Mouse (Mus musculus): ENCODE results near the gene Ung. TPM values are rescaled to one million over a fixed set of nuclear protein-coding genes. Genes with fewer than 3 reads are reported as not detected.

Gene Ung
- total RNA-seq, 2 experiments from 2014 or later, result 9.2 to 10.5 TPM

DNA sequence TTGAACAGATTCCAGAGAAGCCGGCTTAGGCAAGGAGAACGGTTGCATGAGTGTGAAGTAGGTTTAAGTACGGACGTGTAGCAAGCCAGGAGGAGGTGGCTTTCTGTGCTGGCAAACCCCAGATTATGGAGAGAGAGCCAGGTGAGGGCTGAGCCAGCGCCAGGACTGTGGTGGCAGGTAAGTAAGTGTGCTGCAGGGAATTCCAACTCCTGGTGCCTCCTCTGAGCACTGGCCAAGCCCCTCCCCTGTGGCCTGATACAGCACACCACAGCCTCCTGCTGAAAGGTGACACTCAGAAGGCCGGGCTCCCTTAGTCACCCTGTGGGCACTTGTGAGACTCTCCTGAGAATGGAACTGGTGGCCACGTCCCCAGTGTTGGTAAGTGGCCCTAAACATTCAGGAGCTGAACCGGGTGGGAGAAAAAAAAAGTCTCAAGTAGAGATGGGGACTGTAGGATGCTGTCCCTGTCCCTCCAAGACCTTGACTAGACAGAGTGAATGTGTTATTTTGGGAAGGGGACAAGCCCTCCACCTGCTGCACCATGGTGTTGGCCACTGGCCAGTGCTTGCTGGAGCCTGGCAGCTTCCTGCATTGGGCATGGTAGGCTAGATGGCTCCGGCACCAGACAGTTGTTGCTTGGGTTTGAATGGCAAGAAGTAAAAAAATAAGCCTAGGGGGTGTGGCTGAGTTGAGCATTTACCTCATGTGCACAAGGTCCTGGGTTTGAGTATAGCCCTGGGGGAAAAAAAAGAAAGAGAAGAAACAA is 25.2 kb downstream of the Ung start:
- DNase-seq, result peak; percentile 88
- peak overlapping the region; percentile 88 for H3K27ac ChIP-seq
- peak overlapping the region; percentile 49 for H3K4me3 ChIP-seq
- intact Hi-C loops (cut with DNase I), result no loop called here
- TF ChIP-seq CTCF (IDR thresholded peaks at IDR 0.05), result no peak

DNA sequence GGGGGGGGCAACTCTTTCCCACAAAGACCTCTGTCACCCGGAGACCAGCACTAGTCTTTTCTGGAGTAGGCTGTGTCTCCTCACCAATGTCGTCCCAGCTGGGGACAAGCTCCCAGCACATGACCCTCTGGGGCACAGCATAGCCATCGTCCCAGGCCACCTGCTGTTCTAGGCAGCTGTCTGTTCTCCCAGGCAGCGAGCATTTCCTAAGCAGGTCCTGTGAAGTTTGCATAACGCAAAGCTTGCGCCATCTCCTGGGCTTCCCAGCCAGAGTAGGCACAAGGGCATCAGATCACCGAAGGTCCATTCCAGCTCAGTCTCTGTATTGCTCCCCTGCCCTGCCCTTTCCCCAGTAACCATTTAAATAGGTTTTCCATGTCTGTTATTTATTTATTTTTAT is 27.1 kb downstream of the Ung start:
- TF ChIP-seq CTCF (IDR thresholded peaks at IDR 0.05), result no peak
- DNase-seq, result peak; percentile 68
- H3K4me3 ChIP-seq, result peak overlapping the region; percentile 26; the same call in 1 of the 2 replicates
- intact Hi-C loops (cut with DNase I), result no loop called here
- peak overlapping the region; percentile 88 for H3K27ac ChIP-seq

DNA sequence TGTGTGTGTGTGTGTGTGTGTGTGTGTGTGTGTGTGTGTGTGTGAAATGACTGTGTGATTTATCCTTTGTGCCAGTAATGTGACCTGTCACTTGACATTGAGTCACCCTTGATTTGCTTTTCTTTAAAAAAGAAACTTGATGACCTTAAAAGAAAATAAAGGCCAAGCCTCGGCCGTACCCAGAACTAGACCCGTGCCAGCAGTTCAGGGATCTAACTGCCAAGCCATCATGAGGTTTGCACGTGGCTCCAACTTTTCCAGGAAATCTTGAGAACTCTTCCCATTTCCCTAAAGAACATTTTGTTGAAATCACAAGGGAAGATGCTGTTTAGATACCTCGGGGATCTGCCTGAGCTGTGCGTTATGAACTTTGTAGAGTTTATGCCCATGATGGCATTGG is 31.2 kb downstream of the Ung start:
- TF ChIP-seq CTCF (IDR thresholded peaks at IDR 0.05), result no peak
- intact Hi-C loops (cut with DNase I), result no loop called here
- no peak overlapping the region for H3K4me3 ChIP-seq
- DNase-seq, result no peak
- H3K27ac ChIP-seq, result peak overlapping the region; percentile 78

DNA sequence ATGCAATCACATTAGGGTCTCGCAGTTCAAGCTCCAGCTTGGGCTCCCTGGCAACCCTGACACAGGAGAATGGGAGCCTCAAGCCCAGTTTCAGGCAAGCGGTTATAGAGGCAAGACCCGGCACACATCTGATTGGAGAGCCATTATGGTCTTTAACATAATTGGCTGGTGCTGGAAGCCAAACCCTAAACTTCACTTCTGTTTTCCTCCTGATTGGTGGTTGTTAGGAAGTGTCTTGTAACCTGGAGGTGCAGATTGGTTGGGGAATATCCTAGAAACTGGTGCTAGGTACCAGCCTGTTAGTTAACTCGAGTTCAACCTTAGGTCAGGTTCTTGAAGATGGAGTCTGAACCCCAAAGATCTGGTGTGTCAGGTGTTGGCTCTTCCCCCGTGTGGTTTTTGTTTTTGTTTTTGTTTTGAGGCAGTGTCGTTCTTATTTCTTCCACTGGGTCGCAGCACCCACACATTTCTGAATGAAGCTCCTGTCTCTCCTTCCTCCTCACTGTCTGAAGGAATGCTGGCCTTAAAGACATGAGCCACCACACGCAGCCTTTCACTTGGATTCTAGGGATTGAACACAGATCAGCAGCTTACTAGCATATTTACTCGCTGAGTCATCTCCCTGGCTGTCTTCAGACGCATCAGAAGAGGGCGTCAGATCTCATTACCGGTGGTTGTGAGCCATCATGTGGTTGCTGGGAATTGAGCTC is 32.1 kb downstream of the Ung start:
- Histone ChIP-seq H3K27ac (peak overlapping the region; percentile 78), H3K4me3 (no peak overlapping the region)
- DNase-seq, result no peak
- TF ChIP-seq CTCF (IDR thresholded peaks at IDR 0.05), result peak; percentile 32; the same call in 1 of the 2 replicates
- intact Hi-C loops (cut with DNase I), result no loop called here

DNA sequence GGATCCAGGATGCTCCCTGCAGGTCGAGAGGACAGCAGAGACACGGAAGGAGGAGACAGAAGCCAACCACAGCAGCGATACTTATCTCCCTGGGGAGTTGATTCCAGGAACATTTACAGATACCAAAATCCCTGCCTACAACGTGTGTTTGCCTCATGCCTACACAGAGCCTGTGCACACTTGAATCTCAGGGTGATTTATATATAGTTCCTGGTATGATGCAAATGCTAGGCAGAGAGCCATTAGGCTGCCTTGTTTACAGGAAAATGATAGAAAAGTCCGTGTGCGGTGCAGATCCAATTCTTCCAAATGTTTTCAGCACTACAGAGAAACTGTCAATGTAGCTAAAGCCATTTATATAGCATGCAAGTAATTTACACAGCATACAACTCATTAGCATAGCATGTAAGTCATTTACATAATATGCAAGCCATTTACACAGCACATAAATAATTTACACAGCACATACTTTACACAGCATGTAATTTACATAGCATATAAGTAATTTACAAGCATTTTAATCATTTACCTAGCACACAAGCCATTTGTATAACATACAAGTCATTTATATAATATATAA is 33.0 kb downstream of the Ung start:
- no peak for DNase-seq
- H3K27ac ChIP-seq, result peak overlapping the region; percentile 78
- H3K4me3 ChIP-seq, result no peak overlapping the region
- no peak for TF ChIP-seq CTCF (IDR thresholded peaks at IDR 0.05)
- intact Hi-C loops (cut with DNase I), result no loop called here

DNA sequence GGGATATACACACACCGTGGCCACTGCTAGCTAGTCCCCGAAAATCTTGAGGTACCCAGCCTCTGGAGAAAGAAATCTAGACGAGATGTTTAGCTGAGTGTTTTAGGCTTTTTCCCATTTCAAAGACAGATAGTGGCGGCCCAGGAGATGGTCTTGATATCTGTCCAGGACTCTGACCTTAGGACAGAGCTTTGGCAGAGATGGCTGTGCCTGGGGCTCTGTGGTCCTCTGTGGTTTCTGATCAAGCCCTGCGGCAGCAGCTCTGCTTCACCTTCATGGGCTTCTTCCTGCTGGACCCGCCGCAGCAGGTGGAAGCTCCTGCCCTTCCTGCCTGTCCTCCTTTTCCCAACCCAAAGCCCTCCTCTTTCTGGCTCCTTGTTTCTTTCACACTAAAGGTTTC is 40.2 kb downstream of the Ung start:
- Histone ChIP-seq H3K27ac (peak overlapping the region; percentile 6), H3K4me3 (no peak overlapping the region)
- DNase-seq, result no peak
- intact Hi-C loops (cut with DNase I), result loop anchor here (5.0 kb wide), 1 partner anchor 38 kb away; the partner anchor contains the start of gene Ung
- no peak for TF ChIP-seq CTCF (IDR thresholded peaks at IDR 0.05)

DNA sequence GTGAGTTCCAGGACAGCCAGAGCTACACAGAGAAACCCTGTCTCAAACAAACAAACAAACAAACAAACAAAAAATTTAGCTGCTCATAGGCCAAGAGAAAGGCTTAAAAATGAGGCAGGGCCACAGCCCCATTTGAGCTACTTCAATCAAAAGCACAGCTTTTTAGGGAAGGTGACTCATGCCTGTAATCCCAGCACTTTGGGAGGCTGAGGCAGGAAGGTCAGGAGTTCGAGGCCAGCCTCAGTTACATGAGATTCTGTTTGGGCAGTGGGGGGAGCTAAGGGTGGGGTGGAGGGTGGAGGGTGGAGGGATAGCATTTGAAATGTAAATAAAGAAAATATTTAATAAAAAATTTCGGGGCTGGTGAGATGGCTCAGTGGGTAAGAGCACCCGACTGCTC is 42.8 kb downstream of the Ung start:
- TF ChIP-seq CTCF (IDR thresholded peaks at IDR 0.05), result no peak
- no peak for DNase-seq
- H3K4me3 ChIP-seq, result no peak overlapping the region
- intact Hi-C loops (cut with DNase I), result loop anchor here (5.0 kb wide), 1 partner anchor 41 kb away; the partner anchor contains the start of gene Ung
- H3K27ac ChIP-seq, result no peak overlapping the region

DNA sequence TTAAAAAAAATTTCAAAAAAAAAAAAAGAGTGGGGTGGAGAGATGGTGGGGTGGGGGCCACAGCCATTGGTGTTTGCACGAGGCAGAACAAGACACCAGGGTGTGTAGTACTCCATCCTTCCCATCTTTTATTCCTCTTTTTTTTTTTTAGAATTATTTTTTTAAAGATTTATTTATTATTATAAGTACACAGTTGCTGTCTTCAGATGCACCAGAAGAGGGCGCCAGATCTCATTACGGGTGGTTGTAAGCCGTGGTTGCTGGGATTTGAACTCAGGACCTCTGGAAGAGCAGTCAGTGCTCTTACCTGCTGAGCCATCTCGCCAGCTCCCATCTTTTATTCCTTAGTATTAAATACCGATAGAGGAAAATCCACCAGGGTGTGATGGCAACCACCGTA is 43.3 kb downstream of the Ung start:
- intact Hi-C loops (cut with DNase I), result loop anchor here (5.0 kb wide), 1 partner anchor 41 kb away; the partner anchor contains the start of gene Ung
- Histone ChIP-seq H3K4me3 (no peak overlapping the region), H3K27ac (0 out of 2 replicates have a peak overlapping the region, but pooled peaks have one; percentile 92)
- peak; percentile 47; the same call in 1 of the 2 replicates for TF ChIP-seq CTCF (IDR thresholded peaks at IDR 0.05)
- no peak for DNase-seq

DNA sequence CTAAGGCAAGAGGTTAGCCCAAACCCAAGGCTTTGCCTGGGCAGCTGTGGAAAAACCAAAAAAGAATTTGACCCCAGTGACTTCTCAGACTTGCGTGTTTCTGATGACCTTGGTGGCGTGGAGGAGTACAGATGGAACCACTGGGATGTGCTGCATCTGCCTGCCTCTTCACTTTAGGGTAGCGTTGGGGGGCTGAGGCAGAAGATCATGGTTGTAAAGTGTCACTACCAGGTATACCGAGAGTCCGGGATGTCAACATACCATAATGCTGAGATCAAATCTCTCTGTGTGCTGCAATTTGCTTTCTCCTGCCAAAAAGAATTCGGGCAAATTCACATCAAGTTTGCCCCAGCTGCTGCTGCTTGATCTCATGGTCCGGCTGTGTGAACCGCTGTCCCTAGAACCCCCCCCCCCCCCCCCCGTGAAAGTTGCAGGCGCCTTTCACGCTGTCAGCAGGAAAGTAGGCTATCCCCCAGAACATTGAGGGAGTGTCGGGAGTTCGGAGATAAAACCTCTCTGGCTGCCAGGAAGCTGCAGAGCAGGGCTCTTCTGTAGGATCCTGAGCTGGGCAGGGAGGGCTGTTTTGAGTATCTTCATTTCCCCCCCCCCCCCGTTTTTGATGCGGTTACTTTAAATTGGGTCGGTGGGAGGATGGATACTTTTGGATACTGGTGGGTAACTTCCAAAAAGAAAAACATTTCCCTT is 43.8 kb downstream of the Ung start:
- peak overlapping the region; percentile 92; the same call in 1 of the 2 replicates for H3K27ac ChIP-seq
- intact Hi-C loops (cut with DNase I), result loop anchor here (5.0 kb wide), 1 partner anchor 42 kb away; the partner anchor contains the start of gene Ung
- 0 out of 2 replicates have a peak overlapping the region, but pooled peaks have one; percentile 15 for H3K4me3 ChIP-seq
- DNase-seq, result no peak
- no peak for TF ChIP-seq CTCF (IDR thresholded peaks at IDR 0.05)

DNA sequence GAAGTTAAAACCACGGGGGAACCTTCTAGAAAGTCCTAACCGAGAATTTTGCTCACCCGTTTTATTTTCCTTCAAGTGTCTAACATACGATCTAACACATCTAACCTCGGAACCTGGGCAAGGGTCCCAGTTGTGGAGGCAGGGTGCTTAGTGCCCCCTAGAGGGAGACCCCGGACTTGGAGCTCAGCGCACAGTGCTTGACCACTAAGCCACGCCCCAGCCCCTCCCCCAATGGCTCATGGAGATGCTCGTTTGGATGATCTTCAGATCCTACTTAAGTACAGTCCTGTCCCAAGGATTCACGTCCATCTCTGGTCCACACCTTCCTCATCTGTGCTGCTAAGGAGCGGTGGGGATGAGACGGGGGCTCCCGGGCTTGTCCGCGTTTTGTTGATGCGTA is 44.5 kb downstream of the Ung start:
- intact Hi-C loops (cut with DNase I), result loop anchor here (5.0 kb wide), 1 partner anchor 42 kb away; the partner anchor contains the start of gene Ung
- Histone ChIP-seq H3K27ac (peak overlapping the region; percentile 92), H3K4me3 (0 out of 2 replicates have a peak overlapping the region, but pooled peaks have one; percentile 15)
- peak; percentile 68 for DNase-seq
- TF ChIP-seq CTCF (IDR thresholded peaks at IDR 0.05), result peak; percentile 45

DNA sequence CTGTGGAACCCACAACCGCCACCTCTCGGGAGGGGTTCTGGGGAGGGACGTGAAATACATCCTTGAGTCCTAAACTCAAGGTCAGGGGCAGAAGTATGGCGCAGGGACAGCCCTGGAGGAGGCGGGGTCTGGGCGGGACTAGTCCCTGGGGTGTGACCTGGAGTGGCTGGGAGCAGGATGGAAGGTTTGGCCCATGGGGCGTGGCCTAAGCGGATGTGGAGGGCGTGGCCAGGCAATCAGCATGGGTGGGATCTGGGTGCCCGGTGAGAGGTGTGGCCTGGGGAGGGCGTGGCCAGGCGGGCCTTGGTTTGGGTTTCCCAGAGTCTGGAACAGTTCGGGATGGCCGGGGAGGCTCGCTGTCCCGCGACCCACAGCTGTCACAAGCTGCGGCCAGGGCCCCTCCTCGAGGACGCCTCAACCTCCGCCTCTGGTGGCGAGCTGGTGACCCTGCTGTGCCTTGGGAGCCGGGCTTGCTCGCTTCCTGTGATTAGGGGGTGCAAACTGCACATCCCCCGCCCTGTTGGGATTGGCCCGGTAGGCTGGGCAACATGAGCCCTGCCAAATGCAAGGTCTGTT is 45.5 kb downstream of the Ung start:
- peak; percentile 29 for TF ChIP-seq CTCF (IDR thresholded peaks at IDR 0.05)
- Histone ChIP-seq H3K27ac (peak overlapping the region; percentile 92), H3K4me3 (peak overlapping the region; percentile 85)
- intact Hi-C loops (cut with DNase I), result no loop called here
- peak; percentile 97 for DNase-seq
